Mouse (Mus musculus) heart, embryonic 15.5 days (tissue): Measurements from ENCODE around the gene Adamts9. TPM values are rescaled to one million over a fixed set of nuclear protein-coding genes. Genes with fewer than 3 reads are reported as not detected.
A peak's percentile ranks its signal among the peaks of the same experiment; 100 is the strongest.

Experiments
- ATAC-seq: fragments of 200-750 bp; cut with Nextera tagmentation; replicated peaks from 2 replicates; pipeline ENCODE4 v1.8.0; 2017; ENCODE audit warnings: low read depth, moderate TSS enrichment; ENCODE audit not compliant: insufficient number of reproducible peaks, insufficient read depth, low FRiP score
- H3K27ac ChIP-seq: fragments of 300-500 bp; sonication (generic); 2 replicates; pipeline ENCODE4 v1.5.1; 2015; ENCODE audit warnings: mild to moderate bottlenecking, inconsistent platforms
- H3K27me3 ChIP-seq: fragments of 300-500 bp; sonication (generic); 2 replicates; pipeline ENCODE4 v1.6.1; 2015; ENCODE audit warnings: inconsistent platforms
- H3K36me3 ChIP-seq: fragments of 300-500 bp; sonication (generic); 2 replicates; pipeline ENCODE4 v1.6.1; 2015; ENCODE audit warnings: mild to moderate bottlenecking, inconsistent platforms
- H3K4me1 ChIP-seq: fragments of 300-500 bp; sonication (generic); replicated peaks from 2 replicates; pipeline ENCODE4 v1.6.1; 2015; ENCODE audit warnings: inconsistent platforms
- H3K4me2 ChIP-seq: fragments of 300-500 bp; sonication (generic); 2 replicates; pipeline ENCODE4 v1.6.1; 2015; ENCODE audit warnings: inconsistent platforms, mild to moderate bottlenecking, moderate library complexity
- H3K4me3 ChIP-seq: fragments of 300-500 bp; sonication (generic); 2 replicates; pipeline ENCODE4 v1.5.1; 2015; ENCODE audit warnings: mild to moderate bottlenecking, inconsistent platforms
- H3K9ac ChIP-seq: fragments of 300-500 bp; sonication (generic); 2 replicates; pipeline ENCODE4 v1.6.1; 2015; ENCODE audit warnings: mild to moderate bottlenecking, inconsistent platforms
- H3K9me3 ChIP-seq: fragments of 300-500 bp; sonication (generic); replicated peaks from 2 replicates; pipeline ENCODE4 v1.6.1; 2016; ENCODE audit warnings: inconsistent platforms
- WGBS: fragments of 180-500 bp; shearing (Covaris S2); methylation state at CpG from one replicate; pipeline ENCODE4 v1.1.7; 2015; ENCODE audit warnings: mixed read lengths; 5-methylcytosine and 5-hydroxymethylcytosine counted together
- polyA plus RNA-seq: library from polyadenylated mRNA; unstranded; fragments of >200 nt; fragmentation: Nextera tagmentation; extraction: Ambion mirVana; gene quantifications from 2 replicates; pipeline ENCODE4 v1.2.1, GENCODE M21; 2015

The Adamts9 gene
- polyA plus RNA-seq, 1 experiment from 2014 or later: 6.5 TPM

DNA sequence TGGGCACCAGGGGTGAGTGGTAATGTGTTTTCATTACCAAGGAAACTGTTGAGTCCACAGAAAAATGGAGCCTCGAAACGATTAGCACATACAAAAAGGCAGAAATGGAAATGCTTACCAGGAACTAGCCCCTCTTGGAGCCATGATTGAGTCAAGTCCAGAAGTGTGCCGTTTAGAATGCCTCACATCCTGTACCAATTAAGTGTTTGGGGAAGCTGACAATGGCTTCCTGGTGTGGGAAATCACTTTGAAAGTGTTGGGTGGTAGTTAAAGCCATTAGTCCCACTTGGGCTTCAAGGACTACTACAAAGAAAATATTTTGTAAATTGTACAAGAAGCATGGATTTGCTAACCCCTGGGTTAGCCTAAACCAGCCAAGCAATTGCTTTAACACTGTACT lies 180.9 kb downstream of the Adamts9 start:
- WGBS: 57% methylated on average over 3 of the region's 3 CpGs
- Histone ChIP-seq H3K36me3 (no peaks in the 10 kb centered on the region), H3K9me3 (no peaks in the 10 kb centered on the region), H3K4me2 (no peak overlapping the region), H3K9ac (no peak overlapping the region), H3K27ac (no peak overlapping the region), H3K4me3 (no peak overlapping the region), H3K27me3 (no peaks in the 10 kb centered on the region), H3K4me1 (no peaks in the 10 kb centered on the region)
- no peak for ATAC-seq

GRCm38 (mm10) chr6:92759616-92760015 lies 183.7 kb downstream of the Adamts9 start:
- no peaks in the 10 kb centered on the region for H3K36me3 ChIP-seq
- no peak overlapping the region for H3K4me2 ChIP-seq
- no peaks in the 10 kb centered on the region for H3K9me3 ChIP-seq
- H3K4me3 ChIP-seq: no peak overlapping the region
- H3K27me3 ChIP-seq: no peaks in the 10 kb centered on the region
- H3K27ac ChIP-seq: no peak overlapping the region
- H3K4me1 ChIP-seq: no peaks in the 10 kb centered on the region
- ATAC-seq: no peak
- no peak overlapping the region for H3K9ac ChIP-seq

GRCm38 (mm10) chr6:92755826-92756225 lies 187.5 kb downstream of the Adamts9 start:
- 26% methylated on average over 5 of the region's 5 CpGs for WGBS
- no peak for ATAC-seq
- Histone ChIP-seq H3K27ac (no peak overlapping the region), H3K4me1 (no peaks in the 10 kb centered on the region), H3K27me3 (no peaks in the 10 kb centered on the region), H3K36me3 (no peaks in the 10 kb centered on the region), H3K9ac (no peak overlapping the region), H3K4me2 (no peak overlapping the region), H3K4me3 (no peak overlapping the region), H3K9me3 (no peaks in the 10 kb centered on the region)

- no peak overlapping the region for H3K4me3 ChIP-seq
- no peaks in the 10 kb centered on the region for H3K9me3 ChIP-seq
- H3K27me3 ChIP-seq: no peaks in the 10 kb centered on the region
- H3K9ac ChIP-seq: no peak overlapping the region
- ATAC-seq: no peak
- peaks cover 3% of the 10 kb centered on the region for H3K4me1 ChIP-seq
- WGBS: 78% methylated on average over 2 of the region's 2 CpGs
- no peak overlapping the region for H3K27ac ChIP-seq
- H3K36me3 ChIP-seq: no peaks in the 10 kb centered on the region
- H3K4me2 ChIP-seq: no peak overlapping the region
Measured at GRCm38 (mm10) chr6:92752737-92753136, 190.6 kb downstream of the Adamts9 start.

- Histone ChIP-seq H3K27me3 (no peaks in the 10 kb centered on the region), H3K9me3 (no peaks in the 10 kb centered on the region), H3K4me3 (no peak overlapping the region), H3K4me1 (peaks cover 3% of the 10 kb centered on the region), H3K4me2 (no peak overlapping the region), H3K36me3 (no peaks in the 10 kb centered on the region), H3K9ac (no peak overlapping the region), H3K27ac (no peak overlapping the region)
- ATAC-seq: no peak
- 33% methylated on average over 4 of the region's 4 CpGs for WGBS
Measured at GRCm38 (mm10) chr6:92749420-92749819, 193.9 kb downstream of the Adamts9 start.

DNA sequence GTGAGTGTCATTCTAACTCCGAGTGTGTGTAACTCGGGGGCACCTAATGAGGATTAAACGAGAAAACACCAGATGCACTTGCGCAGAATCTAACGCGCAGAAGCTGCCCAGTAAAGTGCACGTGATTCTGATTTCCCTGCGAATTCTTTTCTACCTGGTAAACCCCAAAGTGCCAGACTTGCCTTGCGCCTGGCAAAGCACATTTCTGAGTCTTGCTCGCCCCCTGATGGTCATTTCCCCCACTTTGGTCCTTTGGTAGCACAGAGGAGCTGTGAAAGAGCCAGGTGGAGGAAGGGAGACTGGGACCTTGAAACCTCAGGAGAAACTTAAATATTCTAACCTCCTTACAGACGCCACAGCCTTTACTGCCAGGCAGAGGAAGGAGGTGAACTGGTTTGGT lies 199.7 kb downstream of the Adamts9 start:
- Histone ChIP-seq H3K9ac (no peak overlapping the region), H3K27ac (no peak overlapping the region), H3K4me1 (no peaks in the 10 kb centered on the region), H3K4me2 (peak overlapping the region; percentile 26; the same call in 1 of the 2 replicates), H3K27me3 (no peaks in the 10 kb centered on the region), H3K36me3 (no peaks in the 10 kb centered on the region), H3K4me3 (no peak overlapping the region), H3K9me3 (no peaks in the 10 kb centered on the region)
- no peak for ATAC-seq
- 12% methylated on average over 11 of the region's 11 CpGs for WGBS

- 83% methylated on average over 1 of the region's 1 CpGs for WGBS
- Histone ChIP-seq H3K4me2 (no peak overlapping the region), H3K4me1 (no peaks in the 10 kb centered on the region), H3K9ac (no peak overlapping the region), H3K9me3 (no peaks in the 10 kb centered on the region), H3K27ac (no peak overlapping the region), H3K36me3 (no peaks in the 10 kb centered on the region), H3K27me3 (no peaks in the 10 kb centered on the region), H3K4me3 (no peak overlapping the region)
- ATAC-seq: no peak
Measured at GRCm38 (mm10) chr6:92737116-92737515, 206.2 kb downstream of the Adamts9 start.

DNA sequence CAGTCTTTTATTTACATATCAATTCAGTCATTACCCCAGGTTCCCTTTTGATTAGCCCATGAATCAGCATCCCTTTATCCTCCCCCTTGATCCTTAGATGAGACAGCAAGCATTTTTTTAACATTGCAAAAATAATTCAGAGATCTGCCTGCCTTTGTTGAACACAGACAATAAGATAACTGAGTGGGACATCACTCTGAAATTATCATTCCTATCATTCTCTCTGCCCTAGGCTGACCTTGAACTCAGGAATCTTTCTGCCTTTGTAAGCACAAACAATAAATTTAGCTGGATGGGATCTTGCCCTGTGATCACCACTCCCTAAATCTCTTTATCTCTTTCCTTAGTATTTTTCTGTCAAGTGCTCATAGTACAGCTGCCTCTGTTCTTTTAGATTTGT lies 209.6 kb downstream of the Adamts9 start:
- no peaks in the 10 kb centered on the region for H3K36me3 ChIP-seq
- H3K9ac ChIP-seq: no peak overlapping the region
- H3K27ac ChIP-seq: no peak overlapping the region
- H3K4me2 ChIP-seq: no peak overlapping the region
- no peaks in the 10 kb centered on the region for H3K9me3 ChIP-seq
- no peak for ATAC-seq
- H3K4me3 ChIP-seq: no peak overlapping the region
- no peaks in the 10 kb centered on the region; the same call in 1 of the 2 replicates for H3K4me1 ChIP-seq
- no peaks in the 10 kb centered on the region for H3K27me3 ChIP-seq

- no peak for ATAC-seq
- no peak overlapping the region for H3K4me3 ChIP-seq
- no peaks in the 10 kb centered on the region for H3K9me3 ChIP-seq
- H3K9ac ChIP-seq: no peak overlapping the region
- no peak overlapping the region for H3K27ac ChIP-seq
- no peaks in the 10 kb centered on the region for H3K36me3 ChIP-seq
- 42% methylated on average over 7 of the region's 7 CpGs for WGBS
- H3K27me3 ChIP-seq: no peaks in the 10 kb centered on the region
- peak overlapping the region; percentile 38 for H3K4me2 ChIP-seq
- no peaks in the 10 kb centered on the region; the same call in none of the 2 replicates for H3K4me1 ChIP-seq
Measured at GRCm38 (mm10) chr6:92728514-92728913, 214.8 kb downstream of the Adamts9 start.

- WGBS: 3% methylated on average over 10 of the region's 10 CpGs
- no peaks in the 10 kb centered on the region for H3K36me3 ChIP-seq
- H3K4me3 ChIP-seq: no peak overlapping the region
- peak overlapping the region; percentile 38 for H3K4me2 ChIP-seq
- no peaks in the 10 kb centered on the region for H3K9me3 ChIP-seq
- H3K9ac ChIP-seq: no peak overlapping the region
- H3K4me1 ChIP-seq: no peaks in the 10 kb centered on the region; the same call in none of the 2 replicates
- no peak for ATAC-seq
- no peaks in the 10 kb centered on the region for H3K27me3 ChIP-seq
- H3K27ac ChIP-seq: no peak overlapping the region
Measured at GRCm38 (mm10) chr6:92728084-92728483, 215.2 kb downstream of the Adamts9 start.

GRCm38 (mm10) chr6:92727351-92727986 lies 215.8 kb downstream of the Adamts9 start:
- Histone ChIP-seq H3K9me3 (no peaks in the 10 kb centered on the region), H3K27ac (no peak overlapping the region), H3K4me2 (no peak overlapping the region), H3K9ac (no peak overlapping the region), H3K36me3 (no peaks in the 10 kb centered on the region), H3K4me3 (no peak overlapping the region), H3K27me3 (no peaks in the 10 kb centered on the region), H3K4me1 (no peaks in the 10 kb centered on the region; the same call in none of the 2 replicates)
- no peak for ATAC-seq
- WGBS: 20% methylated on average over 7 of the region's 7 CpGs

DNA sequence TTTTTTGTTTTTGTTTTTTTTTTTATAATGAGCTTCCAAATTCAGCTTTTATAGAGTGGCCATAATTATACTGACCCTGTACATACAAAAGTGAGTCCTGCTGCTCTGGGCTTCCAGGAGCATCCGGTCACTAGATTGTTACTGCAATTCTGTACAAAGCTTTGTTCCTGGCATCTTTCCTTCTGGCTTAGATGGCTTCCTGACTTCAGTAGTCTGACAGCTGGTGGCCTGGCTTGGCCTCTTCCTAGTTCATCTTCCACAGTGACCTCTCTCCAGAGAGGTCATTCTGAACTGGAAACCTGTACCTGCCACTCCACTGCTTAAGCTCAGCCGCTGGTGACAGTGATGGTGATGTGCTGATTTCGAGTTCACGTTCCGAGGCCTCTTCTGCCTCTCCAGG lies 217.2 kb downstream of the Adamts9 start:
- H3K4me2 ChIP-seq: no peak overlapping the region
- no peak overlapping the region for H3K4me3 ChIP-seq
- WGBS: 74% methylated on average over 5 of the region's 5 CpGs
- no peak overlapping the region for H3K27ac ChIP-seq
- no peak for ATAC-seq
- no peaks in the 10 kb centered on the region for H3K9me3 ChIP-seq
- no peaks in the 10 kb centered on the region for H3K27me3 ChIP-seq
- H3K4me1 ChIP-seq: no peaks in the 10 kb centered on the region; the same call in none of the 2 replicates
- no peak overlapping the region for H3K9ac ChIP-seq
- H3K36me3 ChIP-seq: no peaks in the 10 kb centered on the region
